Mouse (Mus musculus): Measurements from ENCODE around the gene Trim54.

Gene Trim54

GRCm38 (mm10) chr5:31108000-31108490, 8.5 kb upstream of the Trim54 start, which contains the start of gene Slc30a3:
Gene Slc30a3 (minus strand): TSS chr5:31108237.
- DNase-seq, result peak; percentile 87

DNA sequence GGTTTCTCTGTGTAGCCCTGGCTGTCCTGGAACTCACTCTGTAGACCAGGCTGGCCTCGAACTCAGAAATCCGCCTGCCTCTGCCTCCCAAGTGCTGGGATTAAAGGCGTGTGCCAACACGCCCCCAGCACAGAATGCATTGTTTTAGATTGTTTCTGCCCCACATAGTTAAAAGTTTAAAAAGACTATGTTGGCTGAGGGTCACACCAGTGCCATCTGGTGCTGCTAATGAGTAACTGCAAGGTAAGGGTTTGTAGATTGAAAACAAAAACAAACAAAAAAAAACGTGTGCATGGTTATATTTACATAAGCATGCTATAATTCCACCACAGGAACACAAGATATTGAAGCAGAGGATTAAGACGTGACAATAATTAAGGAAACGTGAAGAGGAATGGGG, 5.7 kb upstream of the Trim54 start:
- no peak for DNase-seq

- DNase-seq, result peak; percentile 91
Observed at GRCm38 (mm10) chr5:31116912-31117311, 400 bp downstream of the Trim54 start.

DNA sequence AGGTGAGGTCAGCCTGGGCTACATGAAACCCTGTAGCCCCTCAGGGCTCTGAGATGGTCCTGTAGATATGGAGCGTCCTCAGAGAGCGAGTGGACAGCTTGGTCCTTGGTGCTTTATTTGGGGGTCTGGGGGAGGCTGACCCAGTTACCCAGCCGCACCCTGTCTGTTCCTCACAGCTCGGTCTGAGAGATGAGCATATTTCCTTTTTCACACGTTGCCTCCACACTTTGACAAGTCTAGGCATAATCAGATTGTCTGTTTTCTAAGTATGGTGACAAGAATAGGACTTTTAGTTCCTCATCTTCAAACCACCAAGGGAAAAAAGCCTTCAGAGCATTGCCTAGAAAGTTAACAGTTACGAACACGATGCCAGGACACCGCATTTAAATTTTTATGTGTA, 4.6 kb downstream of the Trim54 start:
- peak; percentile 73 for DNase-seq

DNA sequence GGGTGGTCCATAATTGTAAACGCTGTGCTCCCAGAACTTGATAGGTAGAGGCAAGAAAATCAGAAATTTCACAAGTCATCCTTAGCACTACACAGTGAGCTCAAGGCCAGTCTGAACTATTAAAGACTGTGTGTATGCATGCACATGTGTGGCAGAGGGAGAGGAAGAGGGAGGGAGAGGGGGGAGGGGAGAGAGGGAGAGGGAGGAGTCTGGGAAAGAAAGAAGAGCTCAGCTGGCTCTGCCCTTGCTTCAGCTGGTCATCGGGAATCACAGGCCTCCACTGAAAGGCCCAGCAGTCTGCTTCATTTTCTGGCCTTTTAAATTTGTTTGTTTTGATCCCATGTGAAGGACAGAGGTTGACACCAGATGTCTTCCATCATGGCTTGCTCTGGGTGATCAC, 7.0 kb downstream of the Trim54 start:
- DNase-seq, result no peak

DNA sequence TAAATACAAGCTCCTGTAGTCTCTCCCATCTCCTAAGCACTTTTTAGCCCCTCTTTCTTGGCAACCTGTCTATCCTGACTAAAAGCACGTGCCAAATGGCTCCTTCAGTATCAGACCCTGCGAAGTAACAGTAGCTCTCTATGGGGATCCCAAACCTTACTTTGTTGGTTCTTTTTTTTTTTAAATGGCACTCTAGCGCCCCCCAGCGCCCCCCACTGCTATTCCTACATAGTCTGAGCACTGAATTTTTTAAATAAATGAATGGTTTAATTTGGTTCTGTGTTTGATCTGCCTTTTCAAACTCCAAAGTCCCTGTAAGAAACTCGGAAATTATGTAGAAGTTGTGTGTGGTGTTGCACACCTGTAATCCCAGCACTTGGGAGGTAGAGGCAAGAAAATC, 9.5 kb downstream of the Trim54 start:
- no peak for DNase-seq

DNA sequence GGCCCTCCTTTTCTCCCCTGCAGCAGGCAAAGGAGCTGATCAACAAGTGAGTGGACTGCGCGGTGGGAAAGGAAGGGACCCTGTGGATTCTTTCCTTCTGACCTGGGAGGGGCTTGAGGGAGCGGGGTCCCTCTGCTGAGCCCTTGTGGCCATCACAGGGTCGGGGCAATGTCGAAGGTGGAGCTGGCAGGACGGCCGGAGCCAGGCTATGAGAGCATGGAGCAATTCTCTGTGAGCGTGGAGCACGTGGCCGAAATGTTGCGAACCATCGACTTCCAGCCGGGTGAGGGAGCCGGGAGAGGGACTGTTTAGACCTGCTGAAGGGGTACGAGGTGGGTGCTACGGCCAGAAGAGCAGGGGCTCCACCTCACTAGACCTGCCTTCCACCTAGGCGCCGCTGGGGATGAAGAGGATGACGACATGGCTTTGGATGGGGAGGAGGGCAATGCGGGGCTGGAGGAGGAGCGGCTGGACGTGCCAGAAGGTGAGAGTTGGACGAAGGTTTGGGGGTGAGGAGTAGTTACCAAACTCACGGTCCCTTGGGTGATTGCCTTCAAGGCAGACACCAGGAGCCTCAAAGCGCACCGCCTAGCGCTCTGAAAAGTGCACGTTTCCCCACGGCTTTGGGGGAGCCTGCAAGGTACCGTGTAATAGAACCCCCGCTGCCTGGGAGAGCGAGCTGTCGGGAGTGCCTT, 20.4 kb downstream of the Trim54 start:
- DNase-seq, result peak; percentile 90

DNA sequence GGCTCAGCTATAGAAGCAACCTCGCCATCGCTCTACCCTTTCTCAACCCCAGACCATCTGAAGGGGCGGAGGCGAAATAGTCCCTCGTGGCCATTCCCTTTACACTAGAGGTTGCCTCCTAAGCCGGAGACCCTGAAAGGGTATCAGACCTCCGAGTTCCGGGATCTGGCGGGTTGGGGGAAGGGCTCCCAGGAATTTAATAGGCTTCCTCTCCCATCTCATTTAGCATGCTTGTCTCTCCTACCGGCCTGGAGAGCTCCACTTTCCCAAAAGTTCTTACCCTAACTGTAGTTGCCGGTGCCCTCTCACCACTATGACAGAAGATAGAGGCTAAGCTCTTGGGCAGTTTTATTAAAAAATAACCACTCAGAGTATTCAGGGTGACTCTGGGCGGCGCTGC, 21.1 kb downstream of the Trim54 start:
- peak; percentile 61 for DNase-seq

- DNase-seq, result peak; percentile 91
Observed at GRCm38 (mm10) chr5:31138241-31138967, 21.9 kb downstream of the Trim54 start, which contains the start of gene Ucn. Gene Ucn (minus strand): TSS chr5:31138829.

DNA sequence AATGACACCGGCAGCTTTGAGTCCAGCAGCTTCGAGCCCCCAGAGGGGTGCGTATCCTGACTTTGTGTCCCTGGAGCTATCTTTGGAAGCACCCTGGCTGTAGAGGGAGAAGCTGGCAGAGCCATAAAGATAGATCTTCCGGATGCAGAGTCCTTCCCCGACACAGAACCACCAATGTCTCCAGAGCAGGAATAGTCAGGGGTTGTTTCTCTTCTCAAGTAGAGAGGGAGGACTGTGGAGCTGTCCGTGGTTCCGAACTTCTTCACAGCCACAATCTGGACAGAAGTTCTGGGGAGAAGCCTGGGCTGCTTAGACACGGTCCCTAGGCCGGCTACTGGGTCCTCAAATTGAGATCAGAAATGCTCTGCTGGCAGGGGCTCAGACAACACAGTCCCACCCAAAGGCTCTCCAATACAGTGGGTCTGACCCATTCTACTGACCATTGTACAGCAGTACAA, 22.5 kb downstream of the Trim54 start:
- peak; percentile 88 for DNase-seq

GRCm38 (mm10) chr5:31149781-31150180, 33.3 kb downstream of the Trim54 start:
- peak; percentile 92 for DNase-seq

GRCm38 (mm10) chr5:31151746-31152145, 35.2 kb downstream of the Trim54 start:
- DNase-seq, result peak; percentile 96

- DNase-seq, result peak; percentile 96
Observed at GRCm38 (mm10) chr5:31153516-31154151, 37.1 kb downstream of the Trim54 start.

DNA sequence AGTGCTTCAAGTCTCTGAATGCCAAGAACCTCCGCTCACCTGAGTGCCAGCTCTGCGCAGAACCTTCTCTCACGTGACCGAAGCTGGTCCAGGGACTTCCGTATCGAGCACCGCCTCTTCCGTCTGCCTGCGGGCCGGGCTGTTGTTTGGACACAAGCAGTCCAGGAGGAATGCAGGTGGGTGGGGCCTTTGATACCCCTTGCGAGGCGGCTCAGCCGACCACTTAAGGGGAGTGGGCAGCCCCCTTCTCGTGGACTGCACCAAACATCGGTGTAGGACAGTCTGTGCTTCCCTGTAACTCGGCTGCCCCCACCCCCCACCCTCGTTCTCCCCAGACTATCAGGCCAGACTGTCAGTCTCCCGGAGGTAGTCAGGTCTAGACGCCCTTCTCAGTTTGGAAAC, 37.6 kb downstream of the Trim54 start, which contains the start of gene Mpv17:
Mpv17 (minus strand) TSS at position 100 of the 402 bp plus-strand sequence.
- DNase-seq, result peak; percentile 99

DNA sequence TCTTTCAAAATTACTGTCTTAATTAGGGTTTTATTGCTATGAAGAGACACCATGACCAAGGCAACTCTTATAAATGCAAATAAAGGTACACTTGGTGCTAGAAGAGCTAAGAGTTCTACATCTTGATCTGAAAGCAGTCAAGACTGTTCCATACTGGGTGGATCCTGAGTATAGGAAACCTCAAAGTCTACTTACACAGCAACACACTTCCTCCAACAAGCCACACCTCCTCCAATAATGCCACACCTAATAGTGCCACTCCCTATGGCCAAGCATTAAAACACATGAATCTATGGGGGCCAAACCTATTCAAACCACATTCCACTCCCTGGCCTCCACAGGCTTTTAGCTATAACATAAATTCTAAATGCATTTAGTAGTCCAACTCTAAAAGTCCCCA, 46.0 kb downstream of the Trim54 start:
- no peak for DNase-seq

- peak; percentile 52 for DNase-seq
Observed at GRCm38 (mm10) chr5:31164878-31165277, 48.4 kb downstream of the Trim54 start.

GRCm38 (mm10) chr5:31168630-31169029, 52.1 kb downstream of the Trim54 start:
- DNase-seq, result no peak

GRCm38 (mm10) chr5:31179301-31179765, 62.8 kb downstream of the Trim54 start:
- DNase-seq, result peak; percentile 95

DNA sequence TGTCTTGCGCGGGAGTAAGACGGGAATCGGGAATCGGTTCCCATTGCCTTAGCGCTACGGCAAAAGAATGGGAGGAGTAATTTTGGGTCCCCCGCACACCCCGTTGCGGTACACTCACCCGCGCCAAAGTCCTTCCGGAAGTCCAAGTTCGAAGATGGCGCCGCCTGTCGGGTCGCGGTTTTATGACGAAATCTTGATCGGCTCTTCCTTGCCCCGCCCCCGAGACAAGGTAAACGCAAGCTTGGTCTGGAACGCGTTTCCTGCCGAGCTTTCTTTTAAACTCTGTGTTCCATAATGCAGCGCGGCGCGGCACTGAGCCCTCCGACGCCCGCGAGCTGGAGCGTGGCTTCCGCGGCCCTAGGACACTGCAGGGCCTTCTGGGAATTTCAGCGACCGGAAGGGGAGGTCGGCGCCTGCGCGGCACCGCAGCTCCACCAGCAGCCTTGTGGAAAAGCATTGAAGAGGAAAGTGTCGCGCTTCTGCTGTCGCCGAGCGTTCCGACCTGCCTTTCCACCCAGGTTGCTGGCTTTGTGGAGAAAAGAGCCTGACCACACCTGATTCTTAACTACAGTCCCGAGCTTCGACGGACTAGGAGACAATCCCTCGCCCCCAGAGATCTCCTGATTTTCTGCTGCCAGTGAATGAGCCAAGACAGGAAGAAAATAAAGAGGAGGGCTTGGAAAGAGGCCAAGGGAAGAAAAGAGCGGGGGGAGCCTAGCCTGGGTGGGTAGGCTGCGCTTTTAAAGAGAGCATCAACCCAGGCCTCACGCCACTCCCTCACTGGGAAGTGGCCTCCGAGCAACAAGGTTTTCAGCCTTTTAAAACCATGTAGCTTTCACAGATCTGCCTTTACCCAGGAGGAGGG, 63.5 kb downstream of the Trim54 start, which contains the start of the genes Gm29609 and Gtf3c2:
Gm29609 (minus strand) TSS at position 146 of the 865 bp plus-strand sequence.
Gtf3c2 (minus strand) TSS at position 379 of the 865 bp plus-strand sequence.
- peak; percentile 99 for DNase-seq

DNA sequence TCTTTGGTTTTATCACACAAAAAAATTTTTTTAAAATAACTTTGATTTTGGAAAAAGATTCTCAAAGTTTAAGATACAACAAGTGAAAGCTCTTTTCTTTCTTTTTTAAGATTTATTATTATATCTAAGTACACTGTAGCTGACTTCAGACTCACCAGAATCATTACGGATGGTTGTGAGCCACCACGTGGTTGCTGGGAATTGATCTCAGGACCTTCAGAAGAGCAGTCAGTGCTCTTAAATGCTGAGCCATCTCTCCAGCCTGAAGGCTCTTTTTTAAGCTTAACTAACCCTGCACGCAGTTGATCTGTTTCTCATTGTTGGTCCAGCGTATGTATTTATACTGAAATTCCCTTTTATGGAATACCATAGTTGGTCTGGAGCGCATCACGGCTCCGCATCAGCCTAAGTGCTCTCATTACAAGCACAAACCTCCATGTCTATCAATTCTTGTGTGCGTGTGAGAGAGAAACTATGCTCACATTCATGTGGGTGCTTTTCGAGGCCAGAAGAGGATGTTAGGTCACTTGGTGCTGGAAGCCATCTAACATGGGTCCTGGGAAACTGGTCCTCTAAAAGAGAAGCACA, 64.8 kb downstream of the Trim54 start:
- DNase-seq, result peak; percentile 77

- DNase-seq, result peak; percentile 42
Observed at GRCm38 (mm10) chr5:31183678-31184077, 67.2 kb downstream of the Trim54 start.

Measured in heart, adult 11 months (tissue).